Mouse (Mus musculus): ENCODE measurements around the gene Rpgr. TPM values are rescaled to one million over a fixed set of nuclear protein-coding genes. Genes with fewer than 3 reads are reported as not detected.

Rpgr gene
- 10 to 100 TPM; 17.7 to 18.7 TPM for total RNA-seq (2021)
- long read RNA-seq, experiment 1, partial matches to known transcripts, result 3 of 15 reads
- long read RNA-seq, experiment 1, other reads (novel, unspliced or antisense), result 8 of 15 reads
- long read RNA-seq, experiment 2, transcript Rpgr-203 (17 exons, 2,926 nt), result major isoform, 6 of 18 reads
- long read RNA-seq, experiment 2, transcript Rpgr-205 (17 exons, 2,739 nt), result minor isoform, 5 of 18 reads
- long read RNA-seq, experiment 2, partial matches to known transcripts, result 1 of 18 reads
- long read RNA-seq, experiment 2, other reads (novel, unspliced or antisense), result 5 of 18 reads

DNA sequence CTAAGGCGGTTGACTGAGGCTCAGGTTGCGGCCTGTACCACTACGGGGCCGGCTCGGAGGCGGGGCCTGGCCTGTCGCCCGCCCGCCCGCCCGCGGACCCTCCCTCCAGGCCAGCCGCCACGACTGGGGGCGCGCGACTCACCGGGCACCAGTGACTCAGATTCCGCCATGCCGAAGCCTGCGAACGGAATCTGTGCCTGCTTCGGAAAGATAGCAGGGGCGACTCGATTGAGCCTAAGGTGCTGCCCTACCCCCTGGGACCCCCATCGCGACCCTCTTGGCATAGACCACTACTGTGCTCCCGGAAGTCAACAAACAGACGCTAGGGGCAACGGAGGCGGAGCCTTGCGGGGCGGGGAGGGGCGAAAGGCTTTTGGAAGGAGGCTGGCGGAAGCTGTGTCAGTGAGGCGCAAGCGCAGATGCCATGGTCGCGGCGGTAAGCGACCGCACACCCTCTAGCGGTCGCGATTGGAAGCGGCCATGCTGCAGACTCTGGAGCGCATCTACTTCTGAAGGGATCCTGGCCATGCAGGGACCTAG is at the start of gene Rpgr:
Gene Rpgr (minus strand): TSS at position 511 of the 540 bp plus-strand sequence.
- peak; percentile 89 to 91 for DNase-seq (ENCODE audit: low spot score in 2 of 2)

DNA sequence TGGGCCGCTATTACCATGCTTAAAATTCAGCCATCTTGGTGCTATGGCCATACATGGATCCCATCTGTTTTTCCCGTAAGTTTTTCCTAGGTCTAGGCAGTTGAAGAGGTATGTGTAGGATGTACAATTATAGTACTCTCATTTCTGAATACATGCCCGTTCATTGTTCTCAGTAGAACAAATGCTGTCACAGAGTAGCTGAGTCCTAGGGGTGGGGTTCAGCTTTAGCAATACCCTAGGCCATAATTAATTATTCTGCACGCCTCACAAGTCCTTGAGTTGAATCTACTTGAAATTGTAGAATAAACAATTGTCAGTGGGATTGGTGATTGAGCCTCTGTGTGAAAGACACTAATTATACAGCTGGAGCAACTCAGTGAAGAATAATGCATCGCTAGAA is 41.5 kb upstream of the Rpgr start:
- no peak for DNase-seq (ENCODE audit: low spot score in 2 of 2)

DNA sequence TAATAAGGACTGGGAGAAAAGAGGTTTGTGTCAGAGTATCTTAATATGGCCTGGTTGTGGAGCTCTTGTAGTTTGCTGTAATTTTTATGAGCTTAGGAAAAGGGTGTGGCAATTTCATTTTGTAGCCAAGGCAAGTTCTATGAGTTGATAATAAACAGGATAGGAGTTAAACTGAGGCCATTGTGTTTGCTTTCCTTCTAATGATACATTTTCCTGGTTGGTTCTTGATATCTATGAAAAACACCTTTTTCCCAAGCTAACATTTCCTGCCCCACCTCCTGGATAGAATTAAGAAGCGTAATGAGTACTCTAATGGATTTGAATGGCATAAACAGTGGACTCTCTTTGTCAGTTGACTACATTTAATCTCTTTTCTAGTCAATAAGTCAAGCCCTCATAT is 41.1 kb upstream of the Rpgr start:
- no peak for DNase-seq (ENCODE audit: low spot score in 2 of 2)

DNA sequence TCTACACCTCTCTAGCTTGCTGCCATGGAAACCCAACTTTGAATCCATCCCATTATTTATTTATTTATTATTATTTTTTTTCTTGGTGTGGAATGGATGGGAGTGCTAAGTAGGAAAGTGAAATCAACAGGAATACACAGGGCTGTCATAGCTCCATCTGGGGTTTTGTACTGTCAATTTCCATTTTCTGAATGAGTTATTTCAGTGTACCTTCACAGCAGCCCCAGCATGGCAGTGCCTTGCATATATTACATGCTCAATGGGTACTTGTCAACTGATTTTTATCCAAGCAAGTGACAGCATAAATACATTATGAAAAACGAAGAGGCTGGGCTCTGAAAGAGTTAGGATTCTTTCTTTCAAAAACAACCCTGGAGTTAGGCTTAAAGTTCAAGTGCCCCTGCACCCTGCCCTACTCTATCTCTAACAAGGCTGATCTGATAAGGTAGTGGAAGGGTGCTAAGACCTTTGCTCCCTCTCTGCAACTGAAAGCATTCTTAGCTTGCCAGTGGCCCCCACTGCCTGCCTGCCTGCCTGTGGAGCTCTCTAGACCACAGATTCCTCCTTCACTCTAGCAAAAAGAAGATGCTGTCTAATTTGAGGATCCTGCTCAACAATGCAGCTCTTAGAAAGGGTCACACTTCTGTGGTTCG is 35.3 kb upstream of the Rpgr start, which contains the start of gene Otc:
Gene Otc (plus strand): TSS at position 454 of the 653 bp plus-strand sequence.
- no peak for DNase-seq (ENCODE audit: low spot score in 2 of 2)

DNA sequence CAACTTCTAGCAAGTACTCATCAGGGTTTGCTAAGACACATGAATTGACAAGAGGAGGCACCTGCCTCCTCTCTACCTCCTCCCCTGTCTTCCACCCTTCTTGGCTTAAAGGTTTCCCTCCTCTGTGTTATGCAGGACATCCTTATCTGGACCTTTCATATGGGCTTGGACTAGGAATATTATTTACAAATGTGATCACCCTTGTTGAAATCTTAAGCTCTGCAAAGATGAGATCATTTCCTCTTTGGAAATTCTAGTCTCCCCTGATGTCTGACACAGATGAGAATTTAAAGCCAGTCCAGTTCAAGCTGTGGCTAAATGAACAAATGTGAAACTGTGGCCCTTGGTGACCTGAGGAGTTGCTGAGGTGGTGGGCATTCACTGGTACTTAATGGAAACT is 34.6 kb upstream of the Rpgr start:
- no peak for DNase-seq (ENCODE audit: low spot score in 2 of 2)

DNA sequence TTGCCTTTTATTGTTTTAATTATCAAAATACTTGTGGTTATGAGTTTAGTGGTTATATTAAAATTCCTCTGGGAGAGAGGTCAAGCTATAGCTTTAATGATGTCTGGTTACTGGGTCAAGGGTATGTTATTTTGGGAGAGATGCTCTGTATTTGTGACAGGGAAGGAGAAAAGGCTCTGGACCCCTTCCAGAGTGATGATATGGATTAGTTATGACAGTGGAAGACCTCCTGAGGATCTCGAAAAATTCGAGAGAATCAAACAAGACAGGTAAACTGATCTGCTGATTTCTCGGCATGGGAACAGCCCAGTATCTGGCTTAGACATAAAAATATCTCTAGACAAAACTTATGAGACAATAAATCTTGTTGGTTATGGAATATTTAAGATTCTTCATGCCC is 27.2 kb upstream of the Rpgr start:
- DNase-seq (ENCODE audit: low spot score in 2 of 2), result no peak

DNA sequence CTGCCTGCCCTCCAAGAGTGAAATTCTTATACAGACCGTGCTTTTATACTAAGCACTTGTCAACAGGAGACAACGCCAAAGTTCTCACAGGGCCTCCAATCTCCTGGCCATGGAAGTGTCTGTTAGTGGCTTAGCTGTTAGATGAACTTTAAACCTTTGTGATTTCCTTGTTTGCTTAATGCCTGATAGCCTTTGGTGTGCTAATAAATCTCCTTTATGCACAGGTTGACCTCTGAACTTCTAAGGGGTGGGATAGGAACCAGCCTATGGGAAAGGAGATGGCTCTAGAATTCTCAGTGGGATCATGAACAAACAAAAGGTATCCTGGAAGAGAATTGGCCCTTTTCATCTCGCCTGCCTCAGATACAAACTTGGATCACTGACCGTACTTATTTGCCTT is 22.8 kb upstream of the Rpgr start:
- DNase-seq (ENCODE audit: low spot score in 2 of 2), result no peak

DNA sequence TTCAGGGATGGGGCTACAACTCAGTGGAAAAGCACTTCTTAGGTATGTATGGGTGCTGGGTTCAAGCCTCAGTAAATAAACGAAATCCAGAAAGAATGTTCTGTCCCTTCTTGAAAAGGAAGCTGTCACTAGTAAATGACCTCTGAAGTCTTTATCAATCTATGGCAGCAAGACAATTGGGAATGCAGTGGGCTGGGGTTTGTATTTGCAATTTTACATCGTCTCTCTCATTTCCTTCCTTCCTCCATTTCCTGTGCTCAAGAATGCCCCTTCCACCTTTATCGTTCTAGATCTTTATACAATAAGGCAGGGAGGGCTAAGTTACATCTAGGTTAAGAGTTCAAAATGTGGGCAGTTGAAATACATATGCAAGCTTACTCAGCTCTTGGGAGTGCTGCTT is 17.9 kb upstream of the Rpgr start:
- no peak for DNase-seq (ENCODE audit: low spot score in 2 of 2)

DNA sequence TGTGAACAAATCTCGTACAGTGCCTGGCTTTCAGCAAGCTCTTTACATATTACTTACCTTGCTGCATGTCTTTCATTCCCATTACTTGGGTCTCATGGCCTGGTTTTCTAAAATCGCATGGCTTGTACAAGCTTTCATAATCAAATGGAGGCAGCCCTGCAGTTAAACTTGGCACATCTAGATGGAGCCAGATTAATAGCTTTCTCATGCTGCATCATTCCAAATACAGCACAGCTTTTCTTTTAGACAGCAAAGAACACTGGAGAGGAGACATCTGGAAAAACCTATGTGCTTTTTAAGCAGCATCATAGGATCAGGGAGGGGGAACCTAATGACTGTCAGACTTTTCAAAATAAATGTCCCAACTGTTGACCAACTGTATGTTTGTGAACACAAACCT is 16.3 kb upstream of the Rpgr start:
- peak in 1 of 2 experiments; percentile 42 for DNase-seq (ENCODE audit: low spot score in 2 of 2)

DNA sequence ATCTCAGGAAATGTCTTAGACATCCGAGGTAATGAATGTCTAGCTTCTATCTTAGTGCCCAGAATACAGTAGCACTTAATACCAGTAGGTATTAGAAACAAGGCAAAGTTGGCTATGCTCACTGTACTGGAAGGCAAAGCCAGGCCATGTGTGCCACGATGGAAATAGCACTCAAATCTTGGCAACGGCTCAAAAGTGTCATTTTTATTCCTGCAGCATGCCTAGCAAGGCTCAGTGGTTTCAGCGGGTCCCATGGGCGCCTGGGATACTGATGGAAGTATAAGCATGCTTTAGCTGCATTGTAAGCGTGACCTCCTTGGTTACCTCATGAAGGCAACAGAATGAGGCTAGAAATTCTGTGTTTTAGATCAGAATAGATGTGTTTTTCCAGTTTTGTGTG is 2.6 kb upstream of the Rpgr start:
- DNase-seq (ENCODE audit: low spot score in 2 of 2), result no peak

DNA sequence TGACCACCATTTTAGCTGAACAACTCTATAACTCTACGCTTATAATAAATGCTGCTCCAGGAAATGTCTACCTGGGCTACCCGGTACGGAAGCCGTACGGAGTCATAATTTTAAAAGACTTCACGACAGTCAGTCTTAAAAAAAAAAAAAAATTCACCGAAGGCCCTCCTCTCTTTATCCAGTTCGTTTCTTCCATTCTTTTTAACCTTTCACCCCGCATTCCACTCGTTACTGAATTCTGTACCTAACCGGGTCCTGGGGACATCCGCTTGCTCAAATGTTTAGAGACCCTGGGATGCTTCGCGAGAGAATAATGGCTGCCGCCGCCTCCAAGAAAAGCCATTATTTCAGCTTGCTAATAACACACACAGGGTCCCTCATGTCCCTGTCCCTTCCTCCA is 748 bp downstream of the Rpgr start:
- no peak for DNase-seq (ENCODE audit: low spot score in 2 of 2)

DNA sequence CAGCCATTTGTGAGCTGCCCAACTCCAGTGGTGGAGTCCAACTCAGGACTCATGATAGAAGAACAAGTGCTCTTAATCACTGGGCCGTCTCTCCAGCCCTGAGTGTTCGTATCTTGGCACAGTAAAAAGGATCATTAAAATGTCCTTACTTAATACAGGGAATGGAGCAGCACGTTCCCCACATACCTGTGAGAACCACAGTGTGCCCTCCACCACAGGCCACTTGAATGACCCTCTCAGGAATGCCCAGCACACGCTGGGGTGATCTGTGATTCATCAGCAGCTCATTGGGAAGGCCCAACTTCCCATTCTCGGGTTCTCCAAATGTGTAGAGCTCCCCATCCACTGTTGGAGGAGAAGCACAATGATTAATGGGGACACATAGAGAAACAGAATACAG is 10.8 kb downstream of the Rpgr start:
- DNase-seq (ENCODE audit: low spot score in 2 of 2), result no peak

DNA sequence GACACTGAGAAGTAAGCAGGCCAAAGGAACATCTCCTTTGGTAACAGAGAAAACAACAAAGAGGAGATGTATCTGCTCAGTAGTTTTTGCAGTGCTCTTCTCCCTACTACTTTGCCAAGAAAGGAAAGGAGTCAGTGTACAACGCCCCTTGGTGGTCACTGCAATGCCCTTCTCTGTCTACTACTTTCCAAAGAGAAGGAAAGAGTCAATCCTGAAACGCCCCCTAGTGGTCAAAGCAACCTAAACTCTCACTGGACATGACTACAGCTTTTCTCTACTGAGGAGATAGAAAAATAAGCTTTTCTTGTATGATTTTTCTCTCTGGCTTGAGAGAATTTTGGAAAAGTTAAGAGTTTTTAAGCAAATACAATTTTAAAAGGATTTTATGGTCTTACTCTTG is 15.4 kb downstream of the Rpgr start:
- DNase-seq (ENCODE audit: low spot score in 2 of 2), result peak in 1 of 2 experiments; percentile 37

DNA sequence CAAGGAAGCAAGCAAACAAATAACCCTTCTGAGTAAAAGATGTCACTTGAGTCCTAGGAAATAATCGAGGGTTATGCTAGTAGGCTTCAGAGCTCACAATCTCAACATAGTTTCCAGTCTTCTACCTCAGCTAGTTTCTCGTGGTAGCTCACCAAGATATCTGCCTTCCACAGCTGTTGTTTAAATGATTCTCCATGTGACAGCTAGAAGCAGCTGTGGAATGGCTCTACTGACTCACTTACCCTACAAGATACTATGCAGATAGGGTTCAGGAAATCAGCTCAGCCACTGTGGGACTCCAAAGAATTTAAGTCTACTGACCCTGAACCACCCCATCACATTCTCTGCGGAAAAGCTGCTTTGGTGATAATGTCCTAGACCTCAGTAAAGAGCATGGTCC is 64.3 kb downstream of the Rpgr start:
- no peak for DNase-seq (ENCODE audit: low spot score in 2 of 2)

DNA sequence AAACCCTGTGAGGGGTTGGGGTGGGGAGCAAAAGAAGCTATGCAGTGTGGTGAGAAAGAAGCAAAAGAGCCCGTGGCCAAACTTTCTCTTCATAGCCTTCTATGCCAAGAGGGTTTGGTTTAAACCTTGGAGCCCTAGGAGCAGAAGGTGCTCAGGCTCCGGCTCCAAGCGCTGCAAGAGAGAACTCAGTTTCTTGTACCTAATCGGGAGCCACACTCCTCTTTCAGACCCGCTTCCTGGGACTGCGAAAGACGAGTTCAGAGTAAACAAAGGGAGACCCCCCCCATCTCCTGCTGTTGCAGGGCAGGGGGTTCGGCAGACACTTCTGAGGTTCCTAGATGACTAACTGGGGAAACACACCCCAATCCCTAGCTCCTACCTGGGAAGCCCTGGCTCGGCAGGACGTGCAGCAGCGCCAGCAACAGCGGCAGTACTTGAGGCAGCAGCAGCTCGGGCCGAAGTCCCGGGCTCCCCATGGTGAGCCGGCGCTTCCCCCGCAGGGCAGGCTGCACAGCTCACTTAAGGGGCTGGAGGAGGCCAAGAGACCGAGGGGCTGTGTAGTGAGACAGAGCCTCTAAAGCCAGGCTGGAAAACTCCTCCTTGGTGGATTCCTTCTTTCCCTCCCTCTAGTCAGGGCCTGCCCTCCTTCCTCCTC is 99.5 kb downstream of the Rpgr start, which contains the start of gene Srpx:
Gene Srpx (minus strand): TSS at position 645 of the 655 bp plus-strand sequence.
- no peak for DNase-seq (ENCODE audit: low spot score in 2 of 2)

DNA sequence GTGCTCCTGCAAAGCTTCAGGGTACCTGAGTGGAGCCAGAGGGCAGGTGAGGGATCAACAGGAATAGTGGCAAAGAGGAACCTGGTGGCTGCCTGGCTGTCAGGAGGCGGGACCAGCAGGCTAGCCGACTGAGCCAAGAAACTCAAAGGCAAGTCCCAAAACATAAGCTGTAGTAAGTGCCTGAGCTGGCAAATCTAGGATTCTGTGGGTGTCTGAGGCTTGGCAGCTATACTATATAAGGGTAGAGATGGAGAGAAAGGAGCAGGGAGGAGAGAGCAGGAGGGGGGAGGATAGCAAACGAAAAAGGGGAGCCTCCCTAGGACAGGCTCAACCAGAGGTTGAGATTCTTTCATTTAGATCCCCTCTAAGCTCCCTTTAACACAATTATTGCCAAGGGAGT is 100.9 kb downstream of the Rpgr start:
- DNase-seq (ENCODE audit: low spot score in 2 of 2), result no peak

DNA sequence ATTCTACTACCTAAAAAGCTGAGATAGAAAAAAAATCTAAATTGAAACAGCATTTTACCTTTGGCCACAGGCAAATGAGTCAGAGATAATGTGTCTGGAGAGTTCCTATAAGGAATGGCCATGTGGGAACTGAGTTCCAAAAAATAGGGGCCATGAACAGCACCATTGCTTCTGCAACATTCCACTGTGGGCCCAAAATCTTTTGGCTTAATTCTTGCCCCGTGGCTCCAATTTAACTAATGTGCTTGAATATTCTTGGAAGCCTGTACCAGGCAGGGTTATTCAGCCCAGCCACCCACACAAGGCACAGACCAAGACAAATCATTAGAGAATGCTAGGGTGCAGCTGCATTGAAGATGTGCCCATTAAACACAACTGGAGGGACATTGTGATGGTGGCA is 106.0 kb downstream of the Rpgr start:
- no peak for DNase-seq (ENCODE audit: low spot score in 2 of 2)

DNA sequence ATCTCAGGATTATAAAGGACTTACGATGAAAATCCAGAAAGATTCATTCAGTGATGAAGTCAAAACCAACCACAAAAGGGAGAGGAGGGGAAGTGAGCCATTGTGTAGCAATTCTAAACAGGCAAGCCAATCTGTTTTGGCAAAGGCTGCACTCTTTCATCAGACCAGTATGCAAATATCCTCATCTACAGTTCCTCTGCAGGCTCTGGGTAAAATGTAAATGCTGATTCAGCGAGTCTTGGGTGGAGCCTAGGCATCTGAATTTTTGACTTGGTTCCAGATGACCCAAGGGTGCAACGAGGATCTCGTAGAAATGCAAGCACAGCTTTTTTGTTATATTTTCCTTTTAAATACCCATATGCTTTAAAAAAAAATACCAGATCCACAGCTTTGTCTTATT is 108.2 kb downstream of the Rpgr start:
- no peak for DNase-seq (ENCODE audit: low spot score in 2 of 2)

DNA sequence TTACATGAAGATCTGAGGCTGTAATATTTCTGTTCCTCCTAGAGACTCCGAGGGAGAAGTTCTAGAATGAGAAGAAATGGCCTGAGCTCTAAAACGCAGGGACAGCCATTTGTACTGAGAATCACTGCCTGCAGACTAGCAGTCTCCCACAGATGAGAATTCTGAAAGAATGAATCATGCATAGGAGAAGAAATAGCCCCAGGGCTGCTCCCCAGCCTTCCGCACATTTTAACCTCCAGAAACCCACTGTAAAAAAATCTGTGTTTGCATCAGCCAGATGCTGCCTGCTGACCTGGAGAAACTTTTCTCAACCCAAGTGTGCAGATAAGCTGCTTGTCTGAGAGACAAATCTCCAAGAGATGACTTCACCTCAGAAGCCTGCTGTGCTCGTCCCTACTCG is 111.2 kb downstream of the Rpgr start:
- no peak for DNase-seq (ENCODE audit: low spot score in 2 of 2)

DNA sequence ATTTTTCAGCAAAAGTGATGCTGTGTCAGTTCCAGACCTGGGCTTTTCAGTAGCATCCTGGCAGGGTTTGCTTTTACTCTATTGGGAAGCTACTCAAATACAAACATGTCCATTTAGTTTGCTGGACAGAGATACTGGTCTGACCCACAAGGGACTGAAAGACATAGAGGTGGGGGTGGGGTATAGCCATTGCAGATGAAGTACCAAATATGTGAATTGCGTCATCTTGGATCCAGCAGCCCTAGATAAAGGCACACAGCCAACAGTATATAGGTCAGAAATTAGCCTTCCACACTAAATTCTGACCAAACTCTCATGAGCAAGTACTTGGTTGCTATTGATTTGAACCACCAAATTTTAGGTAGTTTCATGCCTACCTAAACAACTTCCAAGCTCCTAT is 114.0 kb downstream of the Rpgr start:
- no peak for DNase-seq (ENCODE audit: low spot score in 2 of 2)

DNA sequence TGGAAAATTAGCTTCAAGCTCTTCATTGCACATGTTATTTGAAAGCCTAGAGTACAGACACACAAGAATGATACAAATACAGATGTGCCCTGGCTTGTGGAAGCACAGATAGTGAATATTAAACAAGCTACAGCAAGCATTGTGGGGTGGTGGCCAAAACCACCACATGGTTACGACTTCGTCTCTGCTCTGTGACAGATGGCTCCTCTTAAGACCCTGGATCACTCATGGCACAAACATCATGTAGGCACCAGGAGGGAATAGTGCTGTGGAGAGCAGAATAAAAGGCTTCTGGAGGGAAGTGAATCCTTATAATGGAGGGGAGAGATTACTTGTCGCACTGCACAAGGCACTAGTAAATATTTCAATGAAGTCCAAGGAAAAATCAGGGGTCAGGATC is 120.9 kb downstream of the Rpgr start:
- peak in 1 of 2 experiments; percentile 23 for DNase-seq (ENCODE audit: low spot score in 2 of 2)

DNA sequence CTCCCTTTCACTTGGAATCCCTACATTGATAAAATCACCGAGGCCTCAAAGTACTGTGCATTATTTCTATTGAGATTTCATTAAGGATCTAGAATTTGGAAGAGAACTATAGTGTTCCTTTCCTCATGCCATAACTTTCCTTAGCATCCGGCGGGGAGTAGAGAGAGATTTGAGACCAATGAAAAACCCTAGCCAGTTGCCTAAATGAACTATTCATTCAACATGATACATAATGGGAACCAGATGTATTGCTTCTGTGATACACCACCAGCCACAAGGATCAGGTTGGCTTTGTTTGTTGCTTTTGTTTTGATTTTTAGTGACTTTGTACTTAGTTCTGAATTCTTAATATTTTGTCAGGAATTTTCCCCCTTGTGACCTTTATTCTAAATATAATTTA is 136.3 kb downstream of the Rpgr start:
- DNase-seq (ENCODE audit: low spot score in 2 of 2), result no peak

Data from layer of hippocampus, postnatal 14 days (tissue).